Mouse (Mus musculus): ENCODE measurements around the gene Igf2r. TPM values are rescaled to one million over a fixed set of nuclear protein-coding genes. Genes with fewer than 3 reads are reported as not detected.

Gene Igf2r
- 1 to 10 TPM; 4.3 to 5.1 TPM for total RNA-seq (2023)

GRCm38 (mm10) chr17:12769380-12769921, at the start of gene Igf2r:
Gene Igf2r, minus strand, starts transcription at chr17:12769664.

DNA sequence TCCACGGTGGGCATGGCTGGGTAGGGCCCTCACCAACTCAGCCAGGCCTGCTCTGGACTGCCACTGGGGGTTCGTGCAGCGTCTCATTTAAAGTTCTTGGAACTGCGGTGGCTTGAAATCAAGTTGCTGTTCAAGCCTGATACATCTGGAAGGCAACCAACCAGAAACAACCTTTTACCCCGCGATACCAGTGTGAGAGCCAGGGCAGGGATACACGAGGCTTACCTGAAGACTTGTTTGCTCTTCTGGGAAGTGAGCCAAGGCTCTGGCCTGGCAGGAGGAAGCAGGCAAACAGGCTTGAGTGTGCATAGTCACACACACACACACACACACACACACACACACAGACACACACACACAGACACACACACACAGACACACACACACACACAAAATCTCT, 93.8 kb downstream of the Igf2r start, which contains the start of gene Slc22a1:
TSS of gene Slc22a1 (minus strand) at position 184 of the 400 bp plus-strand sequence.

Other genes starting within 250 kb of the Igf2r start
- not detected for gene Slc22a2, start 185.5 kb downstream of the Igf2r start, total RNA-seq (2023)
- not detected for gene Slc22a1, start 93.8 kb downstream of the Igf2r start, total RNA-seq (2023)
- not detected for gene Mas1, start 98.5 kb upstream of the Igf2r start, total RNA-seq (2023)
- not detected for gene Mrgprh, start 106.4 kb upstream of the Igf2r start, total RNA-seq (2023)
- gene Pnldc1, start 140.6 kb upstream of the Igf2r start, total RNA-seq (2023) = 1 to 10 TPM in 1 of 2 experiments, under 1 TPM in 1; 0.94 to 1.2 TPM
- gene Tcp1, start 146.0 kb upstream of the Igf2r start, total RNA-seq (2023) = 100 to 1,000 TPM; 117 to 128 TPM
- 10 to 100 TPM; 28.9 to 35.7 TPM for gene Mrpl18, start 146.7 kb upstream of the Igf2r start, total RNA-seq (2023)
- gene Acat3, start 170.9 kb upstream of the Igf2r start, total RNA-seq (2023) = not detected
- 10 to 100 TPM; 11.8 to 13.7 TPM for gene Acat2, start 191.1 kb upstream of the Igf2r start, total RNA-seq (2023)
- 10 to 100 TPM; 93.7 to 96.9 TPM for gene Wtap, start 224.5 kb upstream of the Igf2r start, total RNA-seq (2023)
- gene Sod2, start 237.2 kb upstream of the Igf2r start, total RNA-seq (2023) = 100 to 1,000 TPM; 142 to 150 TPM